Mouse (Mus musculus): ENCODE measurements around the gene Lmntd1. TPM values are rescaled to one million over a fixed set of nuclear protein-coding genes. Genes with fewer than 3 reads are reported as not detected.

Gene Lmntd1
- total and polyA plus RNA-seq, 3 experiments, result 0.08 to 0.43 (median 0.26) TPM

- dilution Hi-C loops (cut with MboI; ENCODE audit: extremely low pct_ligation_motif_present, extremely low pct_unique_long_range_greater_than_20kb, low sequenced_read_pairs), result no loop called here
- H3K9ac ChIP-seq (ENCODE audit: insufficient read depth, low read depth), result no peak overlapping the region
- H3K4me1 ChIP-seq (ENCODE audit: control insufficient read depth in 1 of 2, insufficient read depth in 2 of 2), result 0 out of 4 replicates have a peak, but pooled peaks cover 2 to 3% of the 10 kb centered on the region in 2 experiments
- no peaks in the 10 kb centered on the region for H3K79me2 ChIP-seq (replicated peaks; ENCODE audit: control insufficient read depth, extremely low read depth, insufficient read depth, poor library complexity, severe bottlenecking)
- no peaks in the 10 kb centered on the region for H3K36me3 ChIP-seq (replicated peaks in 1 of 2; ENCODE audit: control insufficient read depth in 1 of 2, insufficient read depth in 1 of 2, low read length in 1 of 2)
- H3K9me3 ChIP-seq (replicated peaks; ENCODE audit: low read length), result peaks cover 6% of the 10 kb centered on the region
- no peak overlapping the region for H3K4me3 ChIP-seq (replicated peaks in 1 of 3; ENCODE audit: low read depth in 2 of 3, low read length in 2 of 3, poor library complexity in 1 of 3)
- TF ChIP-seq MXI1 (IDR thresholded peaks at IDR 0.05; ENCODE audit: low read depth, low read length), result no peak
- TF ChIP-seq CHD2 (IDR thresholded peaks at IDR 0.05; ENCODE audit: low read length), result no peak
- no peak for TF ChIP-seq POLR2A (IDR thresholded peaks at IDR 0.05; ENCODE audit: low read depth, low read length)
- TF ChIP-seq TBP (conservative IDR thresholded peaks at IDR 0.05; ENCODE audit: low read depth, low read length), result no peak
- no peak for TF ChIP-seq MAFK (IDR thresholded peaks at IDR 0.05; ENCODE audit: insufficient replicate concordance, low read length)
- TF ChIP-seq UBTF (IDR thresholded peaks at IDR 0.05; ENCODE audit: low read depth, low read length), result no peak
- no peak for TF ChIP-seq BHLHE40 (IDR thresholded peaks at IDR 0.05; ENCODE audit: low read depth, low read length)
- no peak for TF ChIP-seq RCOR1 (conservative IDR thresholded peaks at IDR 0.05; ENCODE audit: low read depth, low read length)
- TF ChIP-seq ZC3H11A (IDR thresholded peaks at IDR 0.05; ENCODE audit: low read depth, low read length), result no peak
- no peak for TF ChIP-seq ZMIZ1 (IDR thresholded peaks at IDR 0.05; ENCODE audit: low read depth, low read length)
- no peak for TF ChIP-seq TCF12 (IDR thresholded peaks at IDR 0.05; ENCODE audit: low read depth, low read length)
- TF ChIP-seq MYC (IDR thresholded peaks at IDR 0.05; ENCODE audit: low read depth, low read length), result no peak
- TF ChIP-seq ZKSCAN1 (IDR thresholded peaks at IDR 0.05; ENCODE audit: borderline replicate concordance, low read depth, low read length), result no peak
- no peak for TF ChIP-seq KAT2A (IDR thresholded peaks at IDR 0.05; ENCODE audit: insufficient replicate concordance, low read length)
- no peak for TF ChIP-seq POLR2AphosphoS2 (IDR thresholded peaks at IDR 0.05; ENCODE audit: low read depth, low read length)
- TF ChIP-seq RAD21 (IDR thresholded peaks at IDR 0.05; ENCODE audit: low read depth, low read length), result no peak
- in situ Hi-C loops (cut with MboI; ENCODE audit: low pct_ligation_motif_present, low pct_unique_long_range_greater_than_20kb, low sequenced_read_pairs), result no loop called here
- no peaks in the 10 kb centered on the region for H3K27me3 ChIP-seq (replicated peaks)
- no peak overlapping the region for H3K4me2 ChIP-seq (ENCODE audit: insufficient read depth, low read depth, poor library complexity, severe bottlenecking)
- no peak overlapping the region for H3K27ac ChIP-seq (ENCODE audit: insufficient read depth, low read depth)
- DNase-seq (ENCODE audit: extremely low read depth), result no peak
Measured at GRCm38 (mm10) chr6:145320156-145320555, 294.0 kb downstream of the Lmntd1 start.

Other genes starting within 250 kb of the Lmntd1 start
- gene Tuba3b, start 1.4 kb upstream of the Lmntd1 start, total RNA-seq (2012; rRNA removed), result not detected in 2 replicates
- gene Tuba3b, start 1.4 kb upstream of the Lmntd1 start, total RNA-seq (2014; rRNA removed), result not detected in 2 replicates
- not detected in 2 replicates for gene Tuba3b, start 1.4 kb upstream of the Lmntd1 start, polyA plus RNA-seq (2012; ENCODE audit: insufficient read length, low read depth)
- gene Rassf8, start 132.4 kb upstream of the Lmntd1 start, total RNA-seq (2012; rRNA removed), result 0.13 and 0.34 TPM in 2 replicates
- gene Rassf8, start 132.4 kb upstream of the Lmntd1 start, total RNA-seq (2014; rRNA removed), result 0.46 and 0.48 TPM in 2 replicates
- gene Rassf8, start 132.4 kb upstream of the Lmntd1 start, polyA plus RNA-seq (2012; ENCODE audit: insufficient read length, low read depth), result 0.59 and 0.80 TPM in 2 replicates

Data from CH12.LX (cell line).